Mouse (Mus musculus) CD4-positive, CD25-positive, alpha-beta regulatory T cell, adult 4 months (primary cell): ENCODE measurements at regions not wholly inside any gene's neighbourhood (a gene's known extent, or its start where the extent isn't known, plus 50 kb on each side); places are given as distances from the start of the nearest gene placed in this dataset.
A peak's percentile ranks its signal among the peaks of the same experiment; 100 is the strongest.

Experiments used
- ATAC-seq: one replicate; pipeline ENCODE4 v1.8.0; 2017

- ATAC-seq: no peak
Measured at GRCm38 (mm10) chr3:104712711-104713110, 68.1 kb upstream of the Ppm1j start.

GRCm38 (mm10) chr3:104713836-104714631 is 66.8 kb upstream of the Ppm1j start:
- ATAC-seq: peak; percentile 75

GRCm38 (mm10) chr3:104714679-104715326 is 66.1 kb upstream of the Ppm1j start:
- peak; percentile 77 for ATAC-seq
